Mouse (Mus musculus): ENCODE results near the gene Atp6v0c. TPM values are rescaled to one million over a fixed set of nuclear protein-coding genes. Genes with fewer than 3 reads are reported as not detected.

Atp6v0c gene
- polyA plus RNA-seq, 1 experiment from 2014 or later = 1,028 TPM

DNA sequence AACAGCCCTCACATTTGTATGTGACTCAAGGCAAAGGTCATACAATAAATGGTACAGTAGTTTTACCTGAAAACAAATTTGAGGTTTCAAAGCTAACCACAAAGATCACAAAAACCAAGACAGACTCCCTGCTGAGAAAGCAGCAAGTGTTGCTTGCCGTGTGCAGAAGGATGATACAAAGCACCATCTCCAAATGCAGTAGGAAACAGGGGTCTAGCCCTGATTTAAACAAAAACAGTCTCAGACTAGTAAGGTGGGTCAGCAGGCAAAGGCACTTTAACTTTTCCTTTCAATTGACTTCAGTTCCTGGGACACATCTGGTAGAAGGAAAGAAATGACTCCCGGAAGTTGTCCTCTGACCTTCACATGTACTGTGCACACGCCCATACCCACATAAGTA lies 42.7 kb downstream of the Atp6v0c start:
- no peak overlapping the region for H3K9ac ChIP-seq
- no peak overlapping the region for H3K4me2 ChIP-seq
- no peaks in the 10 kb centered on the region; the same call in 1 of the 2 replicates for H3K4me1 ChIP-seq (replicated peaks)
- H3K4me3 ChIP-seq = no peak overlapping the region
- no peaks in the 10 kb centered on the region for H3K36me3 ChIP-seq
- H3K27ac ChIP-seq = no peak overlapping the region
- no peaks in the 10 kb centered on the region for H3K9me3 ChIP-seq
- 81% methylated on average over 3 of the region's 3 CpGs for WGBS
- ATAC-seq (ENCODE audit: low FRiP score) = no peak
- H3K27me3 ChIP-seq = no peaks in the 10 kb centered on the region

DNA sequence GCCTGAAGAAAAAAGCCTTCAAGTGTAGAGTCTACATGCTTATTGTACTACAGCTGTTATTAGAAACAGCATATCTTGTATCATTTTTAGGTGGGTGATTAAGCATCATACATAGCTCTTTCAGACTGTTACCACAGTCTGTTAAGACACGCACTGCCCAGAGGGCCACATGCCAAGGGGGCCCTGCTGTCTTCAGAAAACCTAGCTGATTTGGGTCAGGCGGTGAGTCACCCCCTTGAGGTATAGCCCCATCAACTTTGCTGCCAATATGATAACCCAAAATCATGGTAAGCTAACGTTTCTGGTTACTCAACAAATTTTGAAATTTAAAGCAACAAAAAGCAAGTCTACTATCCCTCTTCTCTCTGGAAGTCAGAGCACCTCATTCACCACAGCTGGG lies 50.1 kb downstream of the Atp6v0c start:
- no peaks in the 10 kb centered on the region for H3K27me3 ChIP-seq
- no peaks in the 10 kb centered on the region for H3K4me1 ChIP-seq (replicated peaks)
- H3K9me3 ChIP-seq = no peaks in the 10 kb centered on the region
- H3K27ac ChIP-seq = no peak overlapping the region
- no peak overlapping the region for H3K4me3 ChIP-seq
- H3K36me3 ChIP-seq = no peaks in the 10 kb centered on the region
- ATAC-seq (ENCODE audit: low FRiP score) = no peak
- H3K9ac ChIP-seq = no peak overlapping the region
- WGBS = 82% methylated on average over 3 of the region's 3 CpGs
- no peak overlapping the region for H3K4me2 ChIP-seq

Other genes with a start within 250 kb of the Atp6v0c start
- not detected in 2 replicates for gene Sbp, start 228.0 kb downstream of the Atp6v0c start, polyA plus RNA-seq (2015; fragmentation: Nextera tagmentation; extraction: Ambion mirVana)
- not detected in 2 replicates for gene Sbpl, start 214.4 kb downstream of the Atp6v0c start, polyA plus RNA-seq (2015; fragmentation: Nextera tagmentation; extraction: Ambion mirVana)
- not detected in 2 replicates for gene Prss30, start 189.1 kb downstream of the Atp6v0c start, polyA plus RNA-seq (2015; fragmentation: Nextera tagmentation; extraction: Ambion mirVana)
- not detected in 2 replicates for gene Prss22, start 171.6 kb downstream of the Atp6v0c start, polyA plus RNA-seq (2015; fragmentation: Nextera tagmentation; extraction: Ambion mirVana)
- gene Prss27, start 131.6 kb downstream of the Atp6v0c start, polyA plus RNA-seq (2015; fragmentation: Nextera tagmentation; extraction: Ambion mirVana) = 0.26 and 0.48 TPM in 2 replicates
- 82.3 and 85.7 TPM in 2 replicates for gene Kctd5, start 96.2 kb downstream of the Atp6v0c start, polyA plus RNA-seq (2015; fragmentation: Nextera tagmentation; extraction: Ambion mirVana)
- gene Pdpk1, start 18.8 kb downstream of the Atp6v0c start, polyA plus RNA-seq (2015; fragmentation: Nextera tagmentation; extraction: Ambion mirVana) = 64.5 and 68.6 TPM in 2 replicates
- 36.8 and 37.4 TPM in 2 replicates for gene Amdhd2, start 5.9 kb downstream of the Atp6v0c start, polyA plus RNA-seq (2015; fragmentation: Nextera tagmentation; extraction: Ambion mirVana)
- 24.4 and 25.5 TPM in 2 replicates for gene Tbc1d24, start 35.9 kb upstream of the Atp6v0c start, polyA plus RNA-seq (2015; fragmentation: Nextera tagmentation; extraction: Ambion mirVana)
- 4.2 and 5.2 TPM in 2 replicates for gene Ntn3, start 39.8 kb upstream of the Atp6v0c start, polyA plus RNA-seq (2015; fragmentation: Nextera tagmentation; extraction: Ambion mirVana)
- gene Tedc2, start 51.1 kb upstream of the Atp6v0c start, polyA plus RNA-seq (2015; fragmentation: Nextera tagmentation; extraction: Ambion mirVana) = 11.8 and 12.8 TPM in 2 replicates
- gene Ccnf, start 81.8 kb upstream of the Atp6v0c start, polyA plus RNA-seq (2015; fragmentation: Nextera tagmentation; extraction: Ambion mirVana) = 17.2 and 17.9 TPM in 2 replicates
- gene Abca17, start 181.4 kb upstream of the Atp6v0c start, polyA plus RNA-seq (2015; fragmentation: Nextera tagmentation; extraction: Ambion mirVana) = 0.43 and 0.61 TPM in 2 replicates
- 23.4 and 25.5 TPM in 2 replicates for gene Abca3, start 182.2 kb upstream of the Atp6v0c start, polyA plus RNA-seq (2015; fragmentation: Nextera tagmentation; extraction: Ambion mirVana)
- gene Rnps1, start 244.9 kb upstream of the Atp6v0c start, polyA plus RNA-seq (2015; fragmentation: Nextera tagmentation; extraction: Ambion mirVana) = 328 and 342 TPM in 2 replicates